Mouse (Mus musculus): Measurements from ENCODE around the gene Serbp1.

DNA sequence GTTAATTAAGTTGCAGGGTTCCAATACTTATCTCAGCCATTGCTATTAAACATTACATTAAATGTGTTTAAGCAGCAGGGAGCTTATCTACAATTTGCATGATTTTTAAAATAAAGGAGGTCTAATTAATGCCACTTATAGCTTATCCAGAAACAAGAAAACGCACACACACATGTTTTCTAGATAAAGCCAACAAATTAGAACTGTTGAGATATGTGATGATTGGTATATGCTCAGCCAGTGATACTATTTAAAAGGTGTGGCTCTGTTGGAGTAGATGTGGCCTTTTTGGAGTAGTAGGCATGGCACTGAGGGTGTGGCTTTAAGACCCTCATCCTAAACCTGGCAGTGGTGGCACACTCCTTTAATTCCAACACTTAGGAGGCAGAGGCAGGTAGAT is 25.6 kb upstream of the Serbp1 start:
- TF ChIP-seq CTCF (IDR thresholded peaks at IDR 0.05; ENCODE audit: extremely low read depth, insufficient read depth, low read length), result no peak
- no peak for TF ChIP-seq POLR2A (IDR thresholded peaks at IDR 0.05; ENCODE audit: extremely low read depth, insufficient read depth, low read length)

Data from cortical plate, adult 2 months (tissue).